Mouse (Mus musculus): ENCODE data around the gene Adamts20. TPM values are rescaled to one million over a fixed set of nuclear protein-coding genes. Genes with fewer than 3 reads are reported as not detected.
"Not testable (repeated sequence)": the region's sequence is repeated elsewhere in the genome, so short reads cannot be mapped to it uniquely, and the experiment has no call there.

Gene Adamts20
- polyA plus RNA-seq (2015; fragmentation: Nextera tagmentation; extraction: Ambion mirVana) = 1.5 and 2.0 TPM in 2 replicates

DNA sequence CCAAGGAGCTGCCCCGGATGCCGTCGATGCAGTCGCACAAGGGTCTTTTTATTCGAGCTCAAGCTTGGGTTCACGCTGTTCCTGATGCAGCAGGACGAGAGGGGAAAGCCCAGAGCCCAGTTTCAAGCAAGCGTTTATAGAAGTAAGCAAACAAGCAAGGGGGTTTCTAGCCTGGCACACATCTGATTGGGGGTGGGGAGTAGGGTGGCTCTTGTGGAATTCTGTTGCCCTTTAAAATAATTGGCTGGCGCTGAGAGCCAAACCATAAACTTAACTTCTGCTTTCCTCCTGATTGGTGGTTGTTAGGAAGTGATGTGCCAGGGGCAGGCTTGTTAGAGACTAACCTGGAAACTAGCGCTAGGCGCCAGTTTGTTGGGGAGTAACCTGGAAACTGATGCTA is at the start of gene Adamts20:
Gene Adamts20, minus strand, starts transcription at position 101 of the 400 bp plus-strand sequence.
- Histone ChIP-seq H3K27me3 (ENCODE audit: control insufficient read depth, insufficient read depth, low read depth, low read length) (no peaks in the 10 kb centered on the region), H3K4me3 (ENCODE audit: low read depth, low read length) (no peak within 1 kb of the TSS; the same call in 1 of the 2 replicates), H3K9ac (ENCODE audit: low read depth, low read length) (0 out of 2 replicates have a peak within 1 kb of the TSS, but pooled peaks have one; percentile 20), H3K4me1 (ENCODE audit: control insufficient read depth, insufficient read depth, low read length) (peaks cover 4% of the 10 kb centered on the region; the same call in 1 of the 2 replicates), H3K4me2 (ENCODE audit: low read length) (peak within 1 kb of the TSS; percentile 31), H3K9me3 (replicated peaks; ENCODE audit: control insufficient read depth, low read length, poor library complexity, severe bottlenecking) (no peaks in the 10 kb centered on the region), H3K27ac (ENCODE audit: low read length) (0 out of 2 replicates have a peak within 1 kb of the TSS, but pooled peaks have one; percentile 5), H3K36me3 (ENCODE audit: control insufficient read depth, insufficient read depth, low read length) (no peaks in the 10 kb centered on the region)
- ATAC-seq = no peak
- WGBS = 68% methylated on average over 11 of the region's 11 CpGs

DNA sequence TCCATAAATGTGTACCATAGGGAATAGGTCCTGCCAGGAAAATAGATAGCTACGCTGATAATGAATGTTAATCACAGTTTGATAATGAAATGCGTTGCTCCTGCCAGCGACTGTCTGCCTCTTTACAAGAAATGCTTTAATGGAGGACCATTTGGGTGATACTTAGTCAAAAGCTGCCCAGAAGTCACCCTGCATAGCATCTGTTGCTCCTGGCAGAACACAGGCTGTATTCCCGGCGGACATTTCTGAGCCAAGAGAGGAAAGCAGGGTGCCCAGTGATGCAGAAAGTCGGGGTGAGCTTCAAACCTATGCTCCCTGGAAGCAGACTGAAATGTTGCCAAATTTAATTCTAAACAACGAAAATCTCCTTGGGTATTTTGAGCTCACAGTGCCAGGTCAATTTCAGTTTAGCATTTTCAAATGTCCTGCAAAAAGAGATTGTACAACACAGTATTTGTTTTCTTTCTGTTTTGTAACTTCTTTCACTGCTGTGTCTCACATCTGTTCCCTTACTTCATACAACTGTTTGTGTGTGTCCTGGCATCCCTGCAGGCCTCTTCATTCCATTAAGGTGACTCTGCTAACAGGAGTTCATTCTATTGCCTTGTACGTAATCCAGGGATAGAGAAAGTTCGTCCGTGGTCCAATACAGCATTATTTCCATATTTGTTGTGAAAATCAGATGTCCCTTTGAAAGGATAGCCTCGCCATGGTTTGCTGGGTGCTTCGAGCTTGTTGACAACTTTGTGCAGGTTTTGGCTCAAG is 38.4 kb upstream of the Adamts20 start:
- 54% methylated on average over 12 of the region's 12 CpGs for WGBS
- no peak overlapping the region for H3K9ac ChIP-seq (ENCODE audit: low read depth, low read length)
- no peak overlapping the region for H3K27ac ChIP-seq (ENCODE audit: low read length)
- no peaks in the 10 kb centered on the region for H3K9me3 ChIP-seq (replicated peaks; ENCODE audit: control insufficient read depth, low read length, poor library complexity, severe bottlenecking)
- H3K27me3 ChIP-seq (ENCODE audit: control insufficient read depth, insufficient read depth, low read depth, low read length) = no peaks in the 10 kb centered on the region
- no peaks in the 10 kb centered on the region for H3K4me1 ChIP-seq (ENCODE audit: control insufficient read depth, insufficient read depth, low read length)
- H3K4me3 ChIP-seq (ENCODE audit: low read depth, low read length) = no peak overlapping the region
- H3K4me2 ChIP-seq (ENCODE audit: low read length) = no peak overlapping the region
- ATAC-seq = no peak
- H3K36me3 ChIP-seq (ENCODE audit: control insufficient read depth, insufficient read depth, low read length) = no peaks in the 10 kb centered on the region

DNA sequence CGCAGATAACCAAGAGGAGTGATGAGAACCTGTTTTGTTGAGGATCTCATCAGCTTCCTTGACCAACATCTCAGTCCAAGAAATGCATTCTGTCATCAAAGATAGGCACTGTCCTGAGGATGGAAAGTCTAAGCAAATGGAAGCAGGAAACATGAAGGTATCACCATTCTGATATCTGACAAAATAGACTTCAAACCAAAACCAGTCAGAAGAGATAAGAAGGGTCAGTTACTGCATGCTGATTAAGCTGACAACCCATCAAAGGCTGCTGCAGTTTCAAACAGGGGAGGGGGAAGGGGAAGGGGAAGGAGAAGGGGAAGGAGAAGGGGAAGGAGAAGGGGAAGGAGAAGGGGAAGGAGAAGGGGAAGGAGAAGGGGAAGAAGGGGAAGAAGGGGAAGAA is 34.0 kb upstream of the Adamts20 start:
- no peaks in the 10 kb centered on the region for H3K4me1 ChIP-seq (ENCODE audit: control insufficient read depth, insufficient read depth, low read length)
- ATAC-seq = no peak
- H3K4me3 ChIP-seq (ENCODE audit: low read depth, low read length) = no peak overlapping the region
- 84% methylated on average over 1 of the region's 1 CpGs for WGBS
- no peak overlapping the region for H3K9ac ChIP-seq (ENCODE audit: low read depth, low read length)
- H3K36me3 ChIP-seq (ENCODE audit: control insufficient read depth, insufficient read depth, low read length) = no peaks in the 10 kb centered on the region
- no peaks in the 10 kb centered on the region for H3K27me3 ChIP-seq (ENCODE audit: control insufficient read depth, insufficient read depth, low read depth, low read length)
- H3K27ac ChIP-seq (ENCODE audit: low read length) = no peak overlapping the region
- no peak overlapping the region for H3K4me2 ChIP-seq (ENCODE audit: low read length)
- H3K9me3 ChIP-seq (replicated peaks; ENCODE audit: control insufficient read depth, low read length, poor library complexity, severe bottlenecking) = 0 out of 2 replicates have a peak, but pooled peaks cover 2% of the 10 kb centered on the region

DNA sequence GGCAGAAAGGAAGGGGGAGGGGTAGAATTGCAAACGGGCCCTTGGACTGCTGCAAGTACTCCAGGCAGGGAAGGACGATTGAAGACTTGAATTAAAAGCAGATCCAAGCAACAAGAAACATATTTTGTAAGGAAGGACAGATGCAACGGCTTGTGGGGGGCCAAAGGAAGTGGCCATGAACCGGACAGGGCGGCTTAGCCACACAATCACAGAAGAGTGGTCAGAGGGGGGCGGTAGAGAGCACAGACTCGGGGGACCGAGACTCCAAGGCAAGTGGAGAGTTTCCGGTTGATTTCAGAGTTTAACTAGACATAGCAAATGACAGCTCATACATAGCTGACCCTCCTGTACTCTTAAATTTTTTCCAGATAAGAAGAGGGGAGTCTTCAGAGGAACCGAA is 30.7 kb upstream of the Adamts20 start:
- Histone ChIP-seq H3K4me2 (ENCODE audit: low read length) (no peak overlapping the region), H3K27me3 (ENCODE audit: control insufficient read depth, insufficient read depth, low read depth, low read length) (no peaks in the 10 kb centered on the region), H3K36me3 (ENCODE audit: control insufficient read depth, insufficient read depth, low read length) (no peaks in the 10 kb centered on the region), H3K4me3 (ENCODE audit: low read depth, low read length) (no peak overlapping the region), H3K27ac (ENCODE audit: low read length) (no peak overlapping the region), H3K4me1 (ENCODE audit: control insufficient read depth, insufficient read depth, low read length) (no peaks in the 10 kb centered on the region), H3K9ac (ENCODE audit: low read depth, low read length) (no peak overlapping the region), H3K9me3 (replicated peaks; ENCODE audit: control insufficient read depth, low read length, poor library complexity, severe bottlenecking) (0 out of 2 replicates have a peak, but pooled peaks cover 3% of the 10 kb centered on the region)
- ATAC-seq = no peak
- WGBS = 77% methylated on average over 10 of the region's 10 CpGs

DNA sequence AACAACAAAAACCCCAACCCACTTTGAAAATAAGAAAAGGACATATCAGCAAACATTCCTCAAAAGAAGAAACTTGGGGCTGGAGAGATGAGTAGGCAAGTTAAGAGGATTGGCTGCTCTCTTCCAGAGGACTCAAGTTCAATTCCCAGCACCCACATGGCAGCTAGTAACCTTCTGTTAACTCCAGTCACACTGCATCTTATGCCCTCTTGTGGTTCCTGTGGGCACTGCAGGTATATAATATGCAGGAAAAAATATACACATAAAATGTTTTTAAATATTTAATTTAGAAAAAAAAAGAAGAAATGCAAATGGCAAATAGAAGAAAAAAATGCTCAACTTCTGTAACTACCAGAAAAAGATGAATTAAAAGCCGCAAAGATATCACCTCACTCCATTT is 29.2 kb upstream of the Adamts20 start:
- 100% methylated on average over 1 of the region's 1 CpGs for WGBS
- no peak overlapping the region for H3K4me3 ChIP-seq (ENCODE audit: low read depth, low read length)
- no peak for ATAC-seq
- 0 out of 2 replicates have a peak, but pooled peaks cover 3% of the 10 kb centered on the region for H3K9me3 ChIP-seq (replicated peaks; ENCODE audit: control insufficient read depth, low read length, poor library complexity, severe bottlenecking)
- no peak overlapping the region for H3K4me2 ChIP-seq (ENCODE audit: low read length)
- no peak overlapping the region for H3K9ac ChIP-seq (ENCODE audit: low read depth, low read length)
- no peaks in the 10 kb centered on the region for H3K4me1 ChIP-seq (ENCODE audit: control insufficient read depth, insufficient read depth, low read length)
- no peak overlapping the region for H3K27ac ChIP-seq (ENCODE audit: low read length)
- no peaks in the 10 kb centered on the region for H3K36me3 ChIP-seq (ENCODE audit: control insufficient read depth, insufficient read depth, low read length)
- H3K27me3 ChIP-seq (ENCODE audit: control insufficient read depth, insufficient read depth, low read depth, low read length) = no peaks in the 10 kb centered on the region

DNA sequence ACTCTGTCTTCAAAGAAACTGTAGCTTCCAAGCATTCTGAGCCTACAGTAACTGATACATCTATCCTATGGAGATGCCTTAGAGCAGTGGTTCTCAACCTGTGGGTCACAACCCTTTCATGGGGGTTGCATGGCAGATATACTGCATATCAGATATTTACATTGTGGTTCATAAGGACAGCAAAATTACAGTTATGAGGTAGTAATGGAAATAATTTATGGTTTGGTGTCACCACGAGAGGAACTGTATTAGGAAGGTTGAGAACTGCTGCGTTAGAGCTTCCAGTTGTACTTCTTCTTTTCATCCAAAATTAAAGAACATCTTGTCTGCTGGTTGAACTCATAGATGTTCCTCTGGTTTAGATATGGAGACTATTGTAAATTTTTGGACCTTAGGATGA is 24.2 kb upstream of the Adamts20 start:
- Histone ChIP-seq H3K9me3 (replicated peaks; ENCODE audit: control insufficient read depth, low read length, poor library complexity, severe bottlenecking) (0 out of 2 replicates have a peak, but pooled peaks cover 2% of the 10 kb centered on the region), H3K36me3 (ENCODE audit: control insufficient read depth, insufficient read depth, low read length) (no peaks in the 10 kb centered on the region), H3K4me2 (ENCODE audit: low read length) (no peak overlapping the region), H3K4me3 (ENCODE audit: low read depth, low read length) (no peak overlapping the region), H3K9ac (ENCODE audit: low read depth, low read length) (no peak overlapping the region), H3K4me1 (ENCODE audit: control insufficient read depth, insufficient read depth, low read length) (no peaks in the 10 kb centered on the region), H3K27ac (ENCODE audit: low read length) (no peak overlapping the region), H3K27me3 (ENCODE audit: control insufficient read depth, insufficient read depth, low read depth, low read length) (no peaks in the 10 kb centered on the region)
- 92% methylated on average over 2 of the region's 2 CpGs for WGBS
- ATAC-seq = no peak

DNA sequence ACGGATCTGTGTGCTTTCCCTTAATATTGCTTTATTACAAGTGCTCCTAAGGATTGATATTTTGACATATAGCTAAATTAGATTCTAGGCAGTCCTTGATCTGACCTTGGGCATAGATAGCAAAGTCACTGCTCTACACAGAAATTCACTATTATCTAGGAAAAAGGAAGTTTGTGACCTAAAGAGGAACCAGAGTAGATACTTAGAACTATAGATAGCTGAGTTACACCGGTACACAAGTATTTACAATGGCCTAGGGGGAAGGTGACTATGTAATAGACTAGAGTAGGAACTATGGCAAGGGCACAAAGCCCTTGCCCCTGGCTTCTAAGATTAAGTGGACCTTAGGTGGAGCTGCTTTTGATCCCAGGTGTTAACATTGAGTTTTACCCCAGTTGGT is 22.8 kb upstream of the Adamts20 start:
- WGBS = 90% methylated on average over 2 of the region's 2 CpGs
- not testable (repeated sequence) for ATAC-seq; H3K4me2 ChIP-seq (ENCODE audit: low read length); H3K9me3 ChIP-seq (replicated peaks; ENCODE audit: control insufficient read depth, low read length, poor library complexity, severe bottlenecking); H3K4me1 ChIP-seq (ENCODE audit: control insufficient read depth, insufficient read depth, low read length); H3K36me3 ChIP-seq (ENCODE audit: control insufficient read depth, insufficient read depth, low read length); H3K9ac ChIP-seq (ENCODE audit: low read depth, low read length); H3K27ac ChIP-seq (ENCODE audit: low read length); H3K27me3 ChIP-seq (ENCODE audit: control insufficient read depth, insufficient read depth, low read depth, low read length); H3K4me3 ChIP-seq (ENCODE audit: low read depth, low read length)

DNA sequence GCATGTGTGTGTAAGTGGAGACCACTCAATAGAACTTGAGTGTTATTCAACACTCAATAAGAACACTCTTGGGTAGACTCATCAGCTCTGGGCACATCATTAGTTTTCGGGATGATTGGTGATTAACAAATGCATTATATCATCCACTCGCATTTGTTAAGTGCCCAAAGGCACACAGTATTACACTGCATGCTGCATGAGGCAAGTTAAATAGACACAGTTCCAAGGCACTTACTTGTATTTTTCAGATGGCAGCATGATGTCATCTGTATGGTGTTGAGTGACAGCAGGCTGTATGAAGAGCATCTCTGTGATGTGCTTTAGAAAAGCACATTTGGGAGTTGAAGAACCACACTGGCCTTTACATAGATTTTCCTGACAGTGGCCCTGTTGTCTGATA is 17.3 kb upstream of the Adamts20 start:
- Histone ChIP-seq H3K9ac (ENCODE audit: low read depth, low read length) (no peak overlapping the region), H3K27ac (ENCODE audit: low read length) (no peak overlapping the region), H3K4me1 (ENCODE audit: control insufficient read depth, insufficient read depth, low read length) (peaks cover 6% of the 10 kb centered on the region), H3K4me2 (ENCODE audit: low read length) (no peak overlapping the region), H3K4me3 (ENCODE audit: low read depth, low read length) (no peak overlapping the region), H3K36me3 (ENCODE audit: control insufficient read depth, insufficient read depth, low read length) (no peaks in the 10 kb centered on the region), H3K9me3 (replicated peaks; ENCODE audit: control insufficient read depth, low read length, poor library complexity, severe bottlenecking) (no peaks in the 10 kb centered on the region), H3K27me3 (ENCODE audit: control insufficient read depth, insufficient read depth, low read depth, low read length) (no peaks in the 10 kb centered on the region)
- WGBS = 76% methylated on average over 2 of the region's 2 CpGs
- no peak for ATAC-seq

DNA sequence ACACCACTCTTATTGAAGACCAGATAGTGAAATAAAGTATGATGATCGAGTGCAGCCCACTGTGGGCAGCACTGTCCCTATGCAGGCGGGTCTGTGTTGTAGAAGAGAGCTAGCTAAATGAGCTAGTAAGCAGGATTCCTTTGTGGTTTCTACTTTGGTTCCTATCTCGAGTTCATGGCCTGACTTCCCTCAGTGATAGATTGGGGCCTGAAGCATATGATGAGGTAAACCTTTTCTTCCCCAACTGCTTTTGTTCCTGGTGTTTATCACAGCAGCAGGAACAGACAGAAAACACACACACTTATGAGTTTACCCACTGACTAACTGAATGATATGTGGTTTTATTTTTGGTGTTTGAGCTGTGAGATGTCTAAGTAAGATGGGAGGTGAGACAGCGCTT is 15.6 kb upstream of the Adamts20 start:
- no peak overlapping the region for H3K4me3 ChIP-seq (ENCODE audit: low read depth, low read length)
- no peak overlapping the region for H3K9ac ChIP-seq (ENCODE audit: low read depth, low read length)
- no peaks in the 10 kb centered on the region for H3K9me3 ChIP-seq (replicated peaks; ENCODE audit: control insufficient read depth, low read length, poor library complexity, severe bottlenecking)
- no peak overlapping the region for H3K27ac ChIP-seq (ENCODE audit: low read length)
- no peak for ATAC-seq
- H3K4me2 ChIP-seq (ENCODE audit: low read length) = no peak overlapping the region
- no peaks in the 10 kb centered on the region for H3K27me3 ChIP-seq (ENCODE audit: control insufficient read depth, insufficient read depth, low read depth, low read length)
- WGBS = 96% methylated on average over 4 of the region's 4 CpGs
- peaks cover 6% of the 10 kb centered on the region for H3K4me1 ChIP-seq (ENCODE audit: control insufficient read depth, insufficient read depth, low read length)
- H3K36me3 ChIP-seq (ENCODE audit: control insufficient read depth, insufficient read depth, low read length) = no peaks in the 10 kb centered on the region
